ENCODE assay signal across 8 mouse cellular contexts in genomic region chr7:89891856-89892255, GRCm38 (mm10). TPM values are rescaled to one million over a fixed set of nuclear protein-coding genes. Genes with fewer than 3 reads are reported as not detected.
A peak's percentile ranks its signal among the peaks of the same experiment; 100 is the strongest.
DNase-seq lines count a peak whose midpoint lies in the region; ATAC-seq and TF ChIP-seq lines count a peak whose summit lies in the region.
"Had no signal": no experiment of that assay in that cellular context is flagged by ENCODE, and none has a peak within 500 bp of the region (broad histone marks: within the 10 kb centered on the region; RNA-seq: fewer than 3 reads in every experiment).

No protein-coding gene starts in this region.

- no peak overlapping the region for H3K4me3 ChIP-seq in kidney, postnatal 0 days (replicated peaks; ENCODE audit: low read depth, low read length)
- H3K4me3 ChIP-seq in kidney, embryonic 16.5 days (ENCODE audit: low read length) = no peak overlapping the region
- H3K4me3 ChIP-seq: myocyte had no signal

- ATAC-seq in kidney, postnatal 0 days (replicated peaks; ENCODE audit: low FRiP score, low read depth) = no peak
- no peak for ATAC-seq in kidney, embryonic 16.5 days (ENCODE audit: low FRiP score, low TSS enrichment)

- no peaks in the 10 kb centered on the region for H3K27me3 ChIP-seq in kidney, postnatal 0 days (ENCODE audit: insufficient read depth, low read length)
- no peaks in the 10 kb centered on the region for H3K27me3 ChIP-seq in kidney, embryonic 16.5 days (ENCODE audit: insufficient read depth, low read length)

- H3K36me3 ChIP-seq in kidney, postnatal 0 days (ENCODE audit: insufficient read depth, low read length) = no peaks in the 10 kb centered on the region
- H3K36me3 ChIP-seq in kidney, embryonic 16.5 days (ENCODE audit: insufficient read depth, low read length) = no peaks in the 10 kb centered on the region

- H3K9me3 ChIP-seq in kidney, postnatal 0 days (replicated peaks; ENCODE audit: low read length) = no peaks in the 10 kb centered on the region
- H3K9me3 ChIP-seq in kidney, embryonic 16.5 days (ENCODE audit: low read length) = no peaks in the 10 kb centered on the region

- peak; percentile 19 for DNase-seq in kidney, postnatal 0 days (ENCODE audit: low spot score)
- DNase-seq in B cell, adult 2 months = peak; percentile 20 to 31
- DNase-seq in ES-CJ7 (ENCODE audit: low read depth, low spot score) (peak; percentile 50), MN1 (ENCODE audit: low spot score) (no peak)
- DNase-seq in forelimb bud, embryonic 11.5 days (ENCODE audit: low read depth, low spot score) = peak; percentile 31
- no peak for DNase-seq in urinary bladder, adult 18-20 months (ENCODE audit: low spot score in 2 of 2)

- no peaks in the 10 kb centered on the region for H3K4me1 ChIP-seq in kidney, postnatal 0 days (replicated peaks; ENCODE audit: insufficient read depth, low read length)
- no peaks in the 10 kb centered on the region for H3K4me1 ChIP-seq in kidney, embryonic 16.5 days (ENCODE audit: insufficient read depth, low read length)

- TF ChIP-seq CTCF in kidney, postnatal 0 days (IDR thresholded peaks at IDR 0.05; ENCODE audit: low read depth) = peak; percentile 45

- H3K4me2 ChIP-seq in kidney, postnatal 0 days (ENCODE audit: low read length) = no peak overlapping the region
- no peak overlapping the region for H3K4me2 ChIP-seq in kidney, embryonic 16.5 days (replicated peaks; ENCODE audit: low read depth, low read length)

- 37% methylated on average over 4 of the region's 4 CpGs for WGBS in kidney, postnatal 0 days
- 47% methylated on average over 4 of the region's 4 CpGs for WGBS in kidney, embryonic 16.5 days

- H3K9ac ChIP-seq in kidney, postnatal 0 days (ENCODE audit: low read depth, low read length) = no peak overlapping the region
- no peak overlapping the region for H3K9ac ChIP-seq in kidney, embryonic 16.5 days (replicated peaks; ENCODE audit: low read length)

- no peak overlapping the region for H3K27ac ChIP-seq in kidney, postnatal 0 days
- H3K27ac ChIP-seq in kidney, embryonic 16.5 days (ENCODE audit: low read length) = no peak overlapping the region

RNA-seq across cellular contexts. Expression of gene Ccdc81, which starts 11.6 kb away (rescaled TPM):
- 0.09 and 0.21 TPM in 2 replicates for polyA plus RNA-seq in kidney, postnatal 0 days (2015; fragmentation: Nextera tagmentation; extraction: Ambion mirVana)
- 0.14 and 0.25 TPM in 2 replicates for polyA plus RNA-seq in kidney, embryonic 16.5 days (2015; fragmentation: Nextera tagmentation; extraction: Ambion mirVana)
- polyA plus RNA-seq: myocyte had no signal

RNA-seq across cellular contexts. Expression of gene Hikeshi, which starts 49.1 kb away (rescaled TPM):
- polyA plus RNA-seq in kidney, postnatal 0 days (2015; fragmentation: Nextera tagmentation; extraction: Ambion mirVana) = 138 and 145 TPM in 2 replicates
- polyA plus RNA-seq in kidney, embryonic 16.5 days (2015; fragmentation: Nextera tagmentation; extraction: Ambion mirVana) = 131 and 138 TPM in 2 replicates

Comparison
In these comparisons a context has a peak if more than half of its experiments do, and no peak if none do; other contexts are left out.
1. DNase-seq: peak in kidney, postnatal 0 days (single experiment), B cell, adult 2 months (2 of 2), ES-CJ7 (single experiment) and forelimb bud, embryonic 11.5 days (single experiment); none in urinary bladder, adult 18-20 months (0 of 2) and MN1 (single experiment).